In genomic region chr4:136911804-136912203, GRCm38 (mm10) we compare ENCODE assay signal across 19 mouse cellular contexts. TPM values are rescaled to one million over a fixed set of nuclear protein-coding genes. Genes with fewer than 3 reads are reported as not detected.
DNase-seq lines count a peak whose midpoint lies in the region; ATAC-seq and TF ChIP-seq lines count a peak whose summit lies in the region.
"Had no signal": no experiment of that assay in that cellular context is flagged by ENCODE, and none has a peak within 500 bp of the region (broad histone marks: within the 10 kb centered on the region; RNA-seq: fewer than 3 reads in every experiment).

No protein-coding gene starts in this region.

- no peak for TF ChIP-seq CTCF in forebrain, postnatal 0 days (IDR thresholded peaks at IDR 0.05; ENCODE audit: low read depth)

- peaks cover 16% of the 10 kb centered on the region for H3K27me3 ChIP-seq in forebrain, postnatal 0 days (ENCODE audit: insufficient read depth, low read length)
- peaks cover 81% of the 10 kb centered on the region for H3K27me3 ChIP-seq in midbrain, embryonic 12.5 days

- H3K27ac ChIP-seq in forebrain, postnatal 0 days (ENCODE audit: low read depth, low read length) = no peak overlapping the region
- peak overlapping the region; percentile 81 for H3K27ac ChIP-seq in midbrain, embryonic 12.5 days (replicated peaks)
- H3K27ac ChIP-seq: kidney, embryonic 15.5 days; lung, embryonic 15.5 days had no signal

- WGBS in forebrain, postnatal 0 days = 40% methylated on average over 9 of the region's 9 CpGs
- WGBS in midbrain, embryonic 12.5 days = 42% methylated on average over 9 of the region's 9 CpGs

- no peak overlapping the region for H3K9ac ChIP-seq in forebrain, postnatal 0 days
- H3K9ac ChIP-seq in midbrain, embryonic 12.5 days (replicated peaks) = no peak overlapping the region
- H3K9ac ChIP-seq: kidney, embryonic 15.5 days; lung, embryonic 15.5 days had no signal

- H3K4me2 ChIP-seq in forebrain, postnatal 0 days (ENCODE audit: low read depth) = 0 out of 2 replicates have a peak overlapping the region, but pooled peaks have one; percentile 13
- peak overlapping the region; percentile 40 for H3K4me2 ChIP-seq in midbrain, embryonic 12.5 days (replicated peaks)
- H3K4me2 ChIP-seq: kidney, embryonic 15.5 days; liver, embryonic 11.5 days; lung, embryonic 15.5 days had no signal

- H3K9me3 ChIP-seq in forebrain, postnatal 0 days (ENCODE audit: low read length) = no peaks in the 10 kb centered on the region
- H3K9me3 ChIP-seq in midbrain, embryonic 12.5 days = no peaks in the 10 kb centered on the region
- H3K9me3 ChIP-seq: kidney, embryonic 15.5 days; lung, embryonic 15.5 days had no signal

- no peaks in the 10 kb centered on the region for H3K36me3 ChIP-seq in forebrain, postnatal 0 days (ENCODE audit: insufficient read depth)
- H3K36me3 ChIP-seq in midbrain, embryonic 12.5 days = no peaks in the 10 kb centered on the region
- H3K36me3 ChIP-seq: kidney, embryonic 15.5 days; lung, embryonic 15.5 days had no signal

- no peak for ATAC-seq in forebrain, postnatal 0 days
- no peak; the same call in 1 of the 2 replicates for ATAC-seq in midbrain, embryonic 12.5 days (ENCODE audit: low FRiP score, low read depth)
- no peak for ATAC-seq in monocyte, adult 5-6 weeks (replicated peaks; ENCODE audit: insufficient number of reproducible peaks, low FRiP score, low TSS enrichment, poor library complexity, severe bottlenecking)
- ATAC-seq: CD4-positive, CD25-positive, alpha-beta regulatory T cell, adult 4 months; inflammation-experienced regulatory T-cells, adult 6 months had no signal

- peak; percentile 62 for DNase-seq in layer of hippocampus, adult 9-11 months
- no peak for DNase-seq in layer of hippocampus, postnatal 10 days (ENCODE audit: low spot score in 2 of 2)
- DNase-seq in forebrain, postnatal 0 days = no peak
- peak; percentile 32 for DNase-seq in telencephalon, adult 2 months (ENCODE audit: low read depth, low spot score)
- DNase-seq in ovary, postnatal 14 days (ENCODE audit: low spot score) = no peak
- DNase-seq: adrenal gland, postnatal 10 days; cerebellum, adult 8-10 months; heart, adult 11 months; right cerebral cortex, postnatal 4 days; thymus, adult 18-20 months had no signal

- peaks cover 4% of the 10 kb centered on the region; the same call in 1 of the 2 replicates for H3K4me1 ChIP-seq in forebrain, postnatal 0 days (ENCODE audit: insufficient read depth)
- peaks cover 40% of the 10 kb centered on the region for H3K4me1 ChIP-seq in midbrain, embryonic 12.5 days
- H3K4me1 ChIP-seq: lung, embryonic 15.5 days had no signal

- H3K4me3 ChIP-seq in forebrain, postnatal 0 days (ENCODE audit: low read depth, low read length) = no peak overlapping the region
- H3K4me3 ChIP-seq in midbrain, embryonic 12.5 days = peak overlapping the region; percentile 9; the same call in 1 of the 2 replicates
- H3K4me3 ChIP-seq: kidney, embryonic 15.5 days; lung, embryonic 15.5 days had no signal

RNA-seq across cellular contexts. Expression of gene C1qa, which starts 13.2 kb away (rescaled TPM):
- 10 to 100 TPM; 30.6 to 32.0 TPM for total RNA-seq in layer of hippocampus, postnatal 10 days (2021)
- 47.7 and 53.1 TPM in 2 replicates for total RNA-seq in forebrain, postnatal 0 days (2014; rRNA removed)
- polyA plus RNA-seq in forebrain, postnatal 0 days (2015; fragmentation: Nextera tagmentation; extraction: Ambion mirVana) = 42.2 and 43.5 TPM in 2 replicates
- polyA plus RNA-seq in midbrain, embryonic 12.5 days (2016; fragmentation: Nextera tagmentation; extraction: Ambion mirVana) = 16.3 and 17.0 TPM in 2 replicates
- 0.32 TPM in 1 of 3 replicates, not detected in the others for total RNA-seq in monocyte, adult 5-6 weeks (2017)

RNA-seq across cellular contexts. Expression of gene C1qc, which starts 18.9 kb away (rescaled TPM):
- total RNA-seq in layer of hippocampus, postnatal 10 days (2021) = 10 to 100 TPM; 33.6 to 33.7 TPM
- 61.9 and 64.6 TPM in 2 replicates for total RNA-seq in forebrain, postnatal 0 days (2014; rRNA removed)
- polyA plus RNA-seq in forebrain, postnatal 0 days (2015; fragmentation: Nextera tagmentation; extraction: Ambion mirVana) = 46.1 and 49.3 TPM in 2 replicates
- polyA plus RNA-seq in midbrain, embryonic 12.5 days (2016; fragmentation: Nextera tagmentation; extraction: Ambion mirVana) = 17.3 and 23.9 TPM in 2 replicates
- total RNA-seq in monocyte, adult 5-6 weeks (2017) = not detected in 3 replicates

RNA-seq across cellular contexts. Expression of gene C1qb, which starts 25.8 kb away (rescaled TPM):
- total RNA-seq in layer of hippocampus, postnatal 10 days (2021) = 10 to 100 TPM; 32.3 to 35.4 TPM
- total RNA-seq in forebrain, postnatal 0 days (2014; rRNA removed) = 53.9 and 57.1 TPM in 2 replicates
- polyA plus RNA-seq in forebrain, postnatal 0 days (2015; fragmentation: Nextera tagmentation; extraction: Ambion mirVana) = 67.4 and 78.2 TPM in 2 replicates
- polyA plus RNA-seq in midbrain, embryonic 12.5 days (2016; fragmentation: Nextera tagmentation; extraction: Ambion mirVana) = 30.2 and 38.4 TPM in 2 replicates
- total RNA-seq in monocyte, adult 5-6 weeks (2017) = 0.87 TPM in 1 of 3 replicates, not detected in the others

RNA-seq across cellular contexts. Expression of gene Epha8, which starts 44.8 kb away (rescaled TPM):
- 10 to 100 TPM in 1 of 2 experiments, 1 to 10 TPM in 1; 9.5 to 10.6 TPM for total RNA-seq in layer of hippocampus, postnatal 10 days (2021)
- total RNA-seq in forebrain, postnatal 0 days (2014; rRNA removed) = 20.5 and 23.9 TPM in 2 replicates
- polyA plus RNA-seq in forebrain, postnatal 0 days (2015; fragmentation: Nextera tagmentation; extraction: Ambion mirVana) = 6.6 and 9.5 TPM in 2 replicates
- 10.9 and 11.6 TPM in 2 replicates for polyA plus RNA-seq in midbrain, embryonic 12.5 days (2016; fragmentation: Nextera tagmentation; extraction: Ambion mirVana)
- total RNA-seq in monocyte, adult 5-6 weeks (2017) = not detected in 3 replicates
- total RNA-seq: gastrocnemius, adult 18-20 months had no signal
- polyA plus RNA-seq: CD4-positive, CD25-positive, alpha-beta regulatory T cell, adult 4 months; heart, embryonic 16.5 days had no signal

Comparison
In these comparisons a context has a peak if more than half of its experiments do, and no peak if none do; other contexts are left out.
1. DNase-seq: peak in layer of hippocampus, adult 9-11 months (single experiment) and telencephalon, adult 2 months (single experiment); none in layer of hippocampus, postnatal 10 days (0 of 2), forebrain, postnatal 0 days (single experiment) and ovary, postnatal 14 days (single experiment).
2. RNA of gene C1qa, which starts 13.2 kb away (total RNA-seq): 47.7 to 53.1 TPM in forebrain, postnatal 0 days and 30.6 to 32.0 TPM in layer of hippocampus, postnatal 10 days; 0.32 TPM in monocyte, adult 5-6 weeks; every median in the first group is over 10 times any median in the second.
3. RNA of gene C1qc, which starts 18.9 kb away (total RNA-seq): 61.9 to 64.6 TPM in forebrain, postnatal 0 days and 33.6 to 33.7 TPM in layer of hippocampus, postnatal 10 days; not detected in monocyte, adult 5-6 weeks; every median in the first group is over 10 times any median in the second.
4. RNA of gene C1qb, which starts 25.8 kb away (total RNA-seq): 53.9 to 57.1 TPM in forebrain, postnatal 0 days and 32.3 to 35.4 TPM in layer of hippocampus, postnatal 10 days; 0.87 TPM in monocyte, adult 5-6 weeks; every median in the first group is over 10 times any median in the second.